Mouse (Mus musculus) testis, adult 2 months (tissue): ENCODE results near the gene Chd2.

Source experiments
- CTCF ChIP-seq: fragments of 200-500 bp; IDR thresholded peaks from 2 replicates; pipeline ENCODE4 v1.5.1; 2012; ENCODE audit warnings: low read depth, mild to moderate bottlenecking, inconsistent platforms, low read length, moderate library complexity; ENCODE audit not compliant: control insufficient read depth, insufficient read depth, insufficient replicate concordance
- POLR2A ChIP-seq: fragments of 200-500 bp; IDR thresholded peaks from 2 replicates; pipeline ENCODE4 v1.6.1; 2012; ENCODE audit warnings: low read depth, mild to moderate bottlenecking, inconsistent platforms, low read length, moderate library complexity; ENCODE audit not compliant: control insufficient read depth

DNA sequence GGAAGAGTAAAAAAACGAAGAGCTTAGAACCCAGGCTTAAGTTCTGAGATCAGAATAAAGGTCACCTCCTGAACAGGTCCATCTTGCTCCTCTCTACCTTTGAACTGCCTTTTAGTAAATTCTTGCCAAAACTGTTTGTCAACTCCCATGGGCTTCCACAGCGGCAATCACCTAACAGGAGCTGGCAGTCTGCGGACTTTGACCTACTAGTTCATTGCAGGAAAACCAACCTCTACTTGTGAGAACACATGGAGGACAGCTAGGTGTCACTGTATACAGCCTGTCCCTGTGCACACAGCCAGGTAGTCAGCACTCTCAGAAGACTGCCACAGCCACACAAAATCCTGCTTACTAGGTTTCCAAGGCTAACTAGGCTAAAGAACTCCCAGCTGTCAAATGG lies 99.8 kb downstream of the Chd2 start:
- TF ChIP-seq POLR2A (no peak), CTCF (no peak)
